Mouse (Mus musculus) embryo, embryonic 10.5 days (tissue): ENCODE data around the gene Olfr551.
"Not testable (repeated sequence)": the region's sequence is repeated elsewhere in the genome, so short reads cannot be mapped to it uniquely, and the experiment has no call there.

Source experiments
- DNase-seq: peaks from one replicate; pipeline ENCODE4 v3.0.0-alpha.2; 2015; ENCODE audit warnings: low spot score

Gene Olfr551

GRCm38 (mm10) chr7:102591786-102592185 is at the start of gene Olfr551:
TSS of gene Olfr551 (minus strand) at chr7:102591886.
- no peak for DNase-seq

- no peak for DNase-seq
Observed at GRCm38 (mm10) chr7:102638132-102638531, 46.4 kb upstream of the Olfr551 start, which contains the start of gene Olfr554. TSS of gene Olfr554 (plus strand) at chr7:102638432.

GRCm38 (mm10) chr7:102636665-102637064 is 45.0 kb upstream of the Olfr551 start:
- peak; percentile 56 for DNase-seq

GRCm38 (mm10) chr7:102620368-102620767 is 28.7 kb upstream of the Olfr551 start:
- DNase-seq, result not testable (repeated sequence)

- DNase-seq, result peak; percentile 1
Observed at GRCm38 (mm10) chr7:102619608-102620007, 27.9 kb upstream of the Olfr551 start.

- DNase-seq, result no peak
Observed at GRCm38 (mm10) chr7:102618118-102618517, 26.4 kb upstream of the Olfr551 start, which contains the start of gene Olfr553. TSS of gene Olfr553 (minus strand) at chr7:102618218.

GRCm38 (mm10) chr7:102597378-102598031 is 5.8 kb upstream of the Olfr551 start, which contains the start of gene Olfr552:
TSS of gene Olfr552 (plus strand) at chr7:102597770.
- no peak for DNase-seq

GRCm38 (mm10) chr7:102575998-102576397 is 15.7 kb downstream of the Olfr551 start:
- no peak for DNase-seq

- peak; percentile 56 for DNase-seq
Observed at GRCm38 (mm10) chr7:102573174-102573830, 18.4 kb downstream of the Olfr551 start.

- no peak for DNase-seq
Observed at GRCm38 (mm10) chr7:102571142-102571541, 20.5 kb downstream of the Olfr551 start, which contains the start of gene Olfr550. TSS of gene Olfr550 (plus strand) at chr7:102571442.

- DNase-seq, result no peak
Observed at GRCm38 (mm10) chr7:102566219-102566618, 25.5 kb downstream of the Olfr551 start.

GRCm38 (mm10) chr7:102564999-102565997 is 26.4 kb downstream of the Olfr551 start, which contains the start of gene Trim21:
TSS of gene Trim21 (minus strand) at chr7:102565486.
- peak; percentile 85 for DNase-seq

GRCm38 (mm10) chr7:102553279-102553678 is 38.4 kb downstream of the Olfr551 start:
- no peak for DNase-seq

- no peak for DNase-seq
Observed at GRCm38 (mm10) chr7:102549570-102549969, 42.1 kb downstream of the Olfr551 start, which contains the start of gene Olfr549. TSS of gene Olfr549 (plus strand) at chr7:102549870.

- no peak for DNase-seq
Observed at GRCm38 (mm10) chr7:102541251-102541650, 50.4 kb downstream of the Olfr551 start.

GRCm38 (mm10) chr7:102540596-102540995 is 51.1 kb downstream of the Olfr551 start, which contains the start of gene Olfr548-ps1:
TSS of gene Olfr548-ps1 (plus strand) at chr7:102540896.
- DNase-seq, result no peak

- DNase-seq, result no peak
Observed at GRCm38 (mm10) chr7:102534449-102534848, 57.2 kb downstream of the Olfr551 start, which contains the start of gene Olfr547. TSS of gene Olfr547 (plus strand) at chr7:102534749.
